Mouse (Mus musculus) embryo, embryonic 10 days (tissue): ENCODE measurements at regions not wholly inside any gene's neighbourhood (a gene's known extent, or its start where the extent isn't known, plus 50 kb on each side); places are given as distances from the start of the nearest gene placed in this dataset.

Experiments
- DNase-seq: peaks from one replicate; pipeline ENCODE4 v3.0.0-alpha.2; 2015; ENCODE audit warnings: low spot score

GRCm38 (mm10) chr5:85467811-85468210 is 597.6 kb downstream of the Cenpc1 start:
- no peak for DNase-seq

- no peak for DNase-seq
Observed at GRCm38 (mm10) chr5:85467151-85467550, 598.2 kb downstream of the Cenpc1 start.
